Mouse (Mus musculus) hindbrain, postnatal 0 days (tissue): ENCODE measurements at regions not wholly inside any gene's neighbourhood (a gene's known extent, or its start where the extent isn't known, plus 50 kb on each side); places are given as distances from the start of the nearest gene placed in this dataset.

Experiments used
- ATAC-seq: fragments of 200-750 bp; cut with Nextera tagmentation; 2 replicates; pipeline ENCODE4 v1.8.0; 2017; ENCODE audit warnings: mild to moderate bottlenecking, moderate TSS enrichment, moderate library complexity
- DNase-seq: peaks from one replicate; pipeline ENCODE4 v3.0.0-alpha.2; 2015; ENCODE audit warnings: low spot score
- H3K27ac ChIP-seq: fragments of 300-500 bp; sonication (generic); 2 replicates; pipeline ENCODE4 v1.5.1; 2014; ENCODE audit warnings: mild to moderate bottlenecking
- H3K27me3 ChIP-seq: fragments of 300-500 bp; sonication (generic); 2 replicates; pipeline ENCODE4 v1.6.1; 2014; ENCODE audit warnings: low read length, mixed read lengths; ENCODE audit not compliant: insufficient read depth
- H3K36me3 ChIP-seq: fragments of 300-500 bp; sonication (generic); 2 replicates; pipeline ENCODE4 v1.6.1; 2014; ENCODE audit warnings: low read length, mixed read lengths; ENCODE audit not compliant: insufficient read depth
- H3K4me1 ChIP-seq: fragments of 300-500 bp; sonication (generic); 2 replicates; pipeline ENCODE4 v1.6.1; 2014; ENCODE audit warnings: antibody characterized with exemption, low read length, mixed read lengths; ENCODE audit not compliant: insufficient read depth
- H3K4me2 ChIP-seq: fragments of 300-500 bp; sonication (generic); 2 replicates; pipeline ENCODE4 v1.6.1; 2014; ENCODE audit warnings: low read depth, mild to moderate bottlenecking, low read length, moderate library complexity, mixed read lengths
- H3K4me3 ChIP-seq: fragments of 300-500 bp; sonication (generic); 2 replicates; pipeline ENCODE4 v1.5.1; 2014; ENCODE audit warnings: low read length
- H3K9ac ChIP-seq: fragments of 300-500 bp; sonication (generic); replicated peaks from 2 replicates; pipeline ENCODE4 v1.6.1; 2014; ENCODE audit warnings: mild to moderate bottlenecking, low read length, moderate library complexity, mixed read lengths
- H3K9me3 ChIP-seq: fragments of 300-500 bp; sonication (generic); 2 replicates; pipeline ENCODE4 v1.6.1; 2016; ENCODE audit warnings: low read length, mixed read lengths
- CTCF ChIP-seq: IDR thresholded peaks from 2 replicates; pipeline ENCODE4 v1.5.1; 2016; ENCODE audit warnings: antibody characterized with exemption, control low read depth, low read depth
- WGBS: fragments of 180-500 bp; shearing (Covaris S2); extraction: QIAGEN DNeasy Blood & Tissue Kit; methylation state at CpG from one replicate; pipeline ENCODE4 v1.1.7; 2014; 5-methylcytosine and 5-hydroxymethylcytosine counted together

- no peak for ATAC-seq
- no peaks in the 10 kb centered on the region for H3K9me3 ChIP-seq
- TF ChIP-seq CTCF = no peak
- H3K4me1 ChIP-seq = peaks cover 12% of the 10 kb centered on the region; the same call in 1 of the 2 replicates
- H3K4me3 ChIP-seq = no peak overlapping the region
- H3K36me3 ChIP-seq = no peaks in the 10 kb centered on the region
- H3K4me2 ChIP-seq = no peak overlapping the region
- H3K9ac ChIP-seq = no peak overlapping the region
- no peaks in the 10 kb centered on the region for H3K27me3 ChIP-seq
- DNase-seq = no peak
- H3K27ac ChIP-seq = no peak overlapping the region
- 64% methylated on average over 12 of the region's 12 CpGs for WGBS
Measured at GRCm38 (mm10) chr3:101699929-101700681, 95.6 kb upstream of the Atp1a1 start.

- Histone ChIP-seq H3K4me1 (peaks cover 11% of the 10 kb centered on the region; the same call in 1 of the 2 replicates), H3K27me3 (no peaks in the 10 kb centered on the region), H3K9ac (no peak overlapping the region), H3K4me2 (no peak overlapping the region), H3K27ac (no peak overlapping the region), H3K9me3 (no peaks in the 10 kb centered on the region), H3K36me3 (no peaks in the 10 kb centered on the region), H3K4me3 (no peak overlapping the region)
- ATAC-seq (no peak), DNase-seq (no peak)
- no peak for TF ChIP-seq CTCF
- 90% methylated on average over 2 of the region's 2 CpGs for whole genome bisulfite sequencing
Measured at GRCm38 (mm10) chr3:101696832-101697231, 92.3 kb upstream of the Atp1a1 start.

GRCm38 (mm10) chr3:101694311-101694710, 89.8 kb upstream of the Atp1a1 start:
- H3K4me3 ChIP-seq = no peak overlapping the region
- H3K4me1 ChIP-seq = no peaks in the 10 kb centered on the region
- no peak overlapping the region for H3K9ac ChIP-seq
- no peaks in the 10 kb centered on the region for H3K27me3 ChIP-seq
- DNase-seq (no peak), ATAC-seq (no peak)
- TF ChIP-seq CTCF = no peak
- no peak overlapping the region for H3K27ac ChIP-seq
- H3K9me3 ChIP-seq = no peaks in the 10 kb centered on the region
- H3K36me3 ChIP-seq = no peaks in the 10 kb centered on the region
- 50% methylated on average over 1 of the region's 1 CpGs for WGBS
- no peak overlapping the region for H3K4me2 ChIP-seq

- no peak for TF ChIP-seq CTCF
- no peak for DNase-seq
- H3K9ac ChIP-seq = no peak overlapping the region
- H3K27me3 ChIP-seq = no peaks in the 10 kb centered on the region
- no peak for ATAC-seq
- H3K36me3 ChIP-seq = no peaks in the 10 kb centered on the region
- no peaks in the 10 kb centered on the region for H3K9me3 ChIP-seq
- no peaks in the 10 kb centered on the region for H3K4me1 ChIP-seq
- no peak overlapping the region for H3K27ac ChIP-seq
- no peak overlapping the region for H3K4me3 ChIP-seq
- WGBS = 79% methylated on average over 8 of the region's 8 CpGs
- no peak overlapping the region for H3K4me2 ChIP-seq
Measured at GRCm38 (mm10) chr3:101691937-101692604, 87.6 kb upstream of the Atp1a1 start.

- no peaks in the 10 kb centered on the region for H3K27me3 ChIP-seq
- no peak for TF ChIP-seq CTCF
- H3K27ac ChIP-seq = no peak overlapping the region
- no peak for ATAC-seq
- H3K9ac ChIP-seq = no peak overlapping the region
- no peak overlapping the region for H3K4me3 ChIP-seq
- H3K4me1 ChIP-seq = no peaks in the 10 kb centered on the region
- no peak overlapping the region for H3K4me2 ChIP-seq
- no peak for DNase-seq
- H3K9me3 ChIP-seq = no peaks in the 10 kb centered on the region
- no peaks in the 10 kb centered on the region for H3K36me3 ChIP-seq
- WGBS = 70% methylated on average over 2 of the region's 2 CpGs
Measured at GRCm38 (mm10) chr3:101690779-101691178, 86.3 kb upstream of the Atp1a1 start.

GRCm38 (mm10) chr3:101690222-101690621, 85.7 kb upstream of the Atp1a1 start:
- Histone ChIP-seq H3K9me3 (no peaks in the 10 kb centered on the region), H3K4me1 (no peaks in the 10 kb centered on the region), H3K4me3 (no peak overlapping the region), H3K9ac (no peak overlapping the region), H3K4me2 (no peak overlapping the region), H3K27ac (no peak overlapping the region), H3K36me3 (no peaks in the 10 kb centered on the region), H3K27me3 (no peaks in the 10 kb centered on the region)
- WGBS = 70% methylated on average over 6 of the region's 6 CpGs
- no peak for ATAC-seq
- TF ChIP-seq CTCF = no peak
- no peak for DNase-seq

GRCm38 (mm10) chr3:101685203-101685602, 80.7 kb upstream of the Atp1a1 start:
- 73% methylated on average over 7 of the region's 7 CpGs for WGBS
- no peak for ATAC-seq
- no peak overlapping the region for H3K4me3 ChIP-seq

More at GRCm38 (mm10) chr3:101685203-101685602, 80.7 kb upstream of the Atp1a1 start:
- TF ChIP-seq CTCF = no peak
- Histone ChIP-seq H3K4me2 (no peak overlapping the region), H3K9ac (no peak overlapping the region), H3K9me3 (peaks cover 3% of the 10 kb centered on the region), H3K36me3 (no peaks in the 10 kb centered on the region), H3K4me1 (no peaks in the 10 kb centered on the region), H3K27ac (no peak overlapping the region), H3K27me3 (no peaks in the 10 kb centered on the region)
- no peak for DNase-seq
